Mouse (Mus musculus): ENCODE results near the gene Ttn. TPM values are rescaled to one million over a fixed set of nuclear protein-coding genes. Genes with fewer than 3 reads are reported as not detected.

Ttn gene
- polyA plus RNA-seq, 1 experiment, result 24.2 TPM

GRCm38 (mm10) chr2:76928298-76928697 lies 54.0 kb downstream of the Ttn start:
- H3K36me3 ChIP-seq (ENCODE audit: control insufficient read depth, insufficient read depth), result peaks cover 57% of the 10 kb centered on the region
- TF ChIP-seq E2F4 (IDR thresholded peaks at IDR 0.05; ENCODE audit: insufficient read depth) (no peak), SRF (IDR thresholded peaks at IDR 0.05; ENCODE audit: control insufficient read depth, insufficient read length, low read depth) (no peak), TCF12 (IDR thresholded peaks at IDR 0.05; ENCODE audit: insufficient read depth, poor library complexity, severe bottlenecking) (no peak), MAX (IDR thresholded peaks at IDR 0.05; ENCODE audit: low read depth) (no peak), POLR2AphosphoS2 (IDR thresholded peaks at IDR 0.05; ENCODE audit: insufficient read length, low read depth) (no peak), POLR2A (IDR thresholded peaks at IDR 0.05; ENCODE audit: insufficient read length, low read depth) (peak; percentile 34)
- H3K27me3 ChIP-seq (ENCODE audit: control insufficient read depth, insufficient read depth, insufficient read length), result no peaks in the 10 kb centered on the region
- H3ac ChIP-seq (ENCODE audit: control insufficient read depth, insufficient read length), result no peak overlapping the region
- H3K4me3 ChIP-seq, result no peak overlapping the region
- H3K4me2 ChIP-seq (ENCODE audit: low read depth), result no peak overlapping the region
- H3K79me2 ChIP-seq (ENCODE audit: control insufficient read depth, insufficient read depth), result no peaks in the 10 kb centered on the region

DNA sequence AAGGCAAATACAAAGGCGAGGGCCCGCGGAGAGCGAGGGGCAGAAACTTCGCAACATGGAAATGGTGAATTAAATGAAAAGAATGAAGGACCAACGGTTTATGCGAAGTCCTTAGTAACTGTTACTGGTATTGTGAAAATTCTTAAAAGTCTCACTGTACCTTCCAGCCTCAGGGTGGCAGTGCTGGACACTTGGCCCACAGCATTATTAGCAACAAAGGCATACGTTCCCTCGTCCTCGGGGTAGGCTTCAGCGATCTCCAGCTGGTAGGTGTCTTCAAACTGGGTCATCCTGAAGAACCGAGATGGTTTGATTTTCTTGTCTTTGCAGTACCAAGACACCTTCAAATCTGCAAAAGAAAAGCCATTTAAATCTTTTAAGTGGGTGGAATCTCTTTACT lies 55.4 kb downstream of the Ttn start:
- no peaks in the 10 kb centered on the region for H3K79me2 ChIP-seq (ENCODE audit: control insufficient read depth, insufficient read depth)
- H3K4me3 ChIP-seq, result no peak overlapping the region
- TF ChIP-seq REST (IDR thresholded peaks at IDR 0.05; ENCODE audit: insufficient read depth, insufficient read length) (no peak), TCF3 (IDR thresholded peaks at IDR 0.05; ENCODE audit: insufficient read length, low read depth) (no peak), E2F4 (IDR thresholded peaks at IDR 0.05; ENCODE audit: insufficient read depth) (no peak), POLR2A (IDR thresholded peaks at IDR 0.05; ENCODE audit: insufficient read length, low read depth) (peak; percentile 27), USF1 (IDR thresholded peaks at IDR 0.05; ENCODE audit: low read depth) (no peak), POLR2AphosphoS2 (IDR thresholded peaks at IDR 0.05; ENCODE audit: insufficient read length, low read depth) (peak; percentile 53)
- peaks cover 62% of the 10 kb centered on the region for H3K36me3 ChIP-seq (ENCODE audit: control insufficient read depth, insufficient read depth)
- H3K27me3 ChIP-seq (ENCODE audit: control insufficient read depth, insufficient read depth, insufficient read length), result no peaks in the 10 kb centered on the region
- no peak overlapping the region for H3ac ChIP-seq (ENCODE audit: control insufficient read depth, insufficient read length)
- H3K4me2 ChIP-seq (ENCODE audit: low read depth), result no peak overlapping the region

DNA sequence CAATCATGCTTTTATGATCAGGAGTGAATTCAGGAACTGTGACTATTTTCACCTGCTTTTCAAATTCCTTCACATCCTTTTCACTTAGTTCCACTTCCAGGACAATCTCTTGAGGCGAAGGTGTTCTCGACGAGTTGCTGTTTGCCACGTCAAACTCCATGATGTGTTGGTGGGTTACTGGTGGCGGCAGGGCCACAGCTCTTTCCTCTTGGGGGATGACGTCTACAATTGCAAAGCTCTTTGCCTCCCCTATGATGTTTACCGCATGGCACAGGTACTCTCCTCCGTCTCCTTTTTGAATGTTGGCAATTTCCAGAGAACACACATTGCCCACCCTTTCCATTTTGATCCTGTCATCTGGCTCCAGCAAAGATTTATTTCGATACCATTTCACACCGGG lies 67.4 kb downstream of the Ttn start:
- Histone ChIP-seq H3K36me3 (ENCODE audit: control insufficient read depth, insufficient read depth) (peaks cover 32% of the 10 kb centered on the region), H3K79me2 (ENCODE audit: control insufficient read depth, insufficient read depth) (no peaks in the 10 kb centered on the region)

GRCm38 (mm10) chr2:76908705-76909457 lies 73.5 kb downstream of the Ttn start:
- Histone ChIP-seq H3K79me2 (ENCODE audit: control insufficient read depth, insufficient read depth) (no peaks in the 10 kb centered on the region), H3K27me3 (ENCODE audit: control insufficient read depth, insufficient read depth, insufficient read length) (no peaks in the 10 kb centered on the region), H3K4me3 (no peak overlapping the region), H3K4me2 (ENCODE audit: low read depth) (no peak overlapping the region), H3K36me3 (ENCODE audit: control insufficient read depth, insufficient read depth) (peaks cover 22% of the 10 kb centered on the region), H3ac (ENCODE audit: control insufficient read depth, insufficient read length) (no peak overlapping the region)
- TF ChIP-seq MAX (IDR thresholded peaks at IDR 0.05; ENCODE audit: low read depth) (no peak), POLR2AphosphoS2 (IDR thresholded peaks at IDR 0.05; ENCODE audit: insufficient read length, low read depth) (peak; percentile 54), MYOG (IDR thresholded peaks at IDR 0.05; ENCODE audit: control insufficient read depth in 1 of 3, insufficient read depth in 1 of 3, insufficient read length in 2 of 3, low read depth in 2 of 3) (no peak)

More for the DNA sequence above, 67.4 kb downstream of the Ttn start:
- Histone ChIP-seq H3K4me2 (ENCODE audit: low read depth) (no peak overlapping the region), H3ac (ENCODE audit: control insufficient read depth, insufficient read length) (no peak overlapping the region), H3K27me3 (ENCODE audit: control insufficient read depth, insufficient read depth, insufficient read length) (no peaks in the 10 kb centered on the region), H3K4me3 (no peak overlapping the region)
- no peak for TF ChIP-seq CEBPB (IDR thresholded peaks at IDR 0.05; ENCODE audit: insufficient read depth, poor library complexity, severe bottlenecking)
- no peak for TF ChIP-seq MYOG (IDR thresholded peaks at IDR 0.05; ENCODE audit: control insufficient read depth in 1 of 3, insufficient read depth in 1 of 3, insufficient read length in 2 of 3, low read depth in 2 of 3)
- TF ChIP-seq SRF (IDR thresholded peaks at IDR 0.05; ENCODE audit: control insufficient read depth, insufficient read length, low read depth), result no peak
- TF ChIP-seq POLR2A (IDR thresholded peaks at IDR 0.05; ENCODE audit: insufficient read length, low read depth), result peak; percentile 36
- TF ChIP-seq MYOD1 (IDR thresholded peaks at IDR 0.05; ENCODE audit: control insufficient read depth in 1 of 3, insufficient read length in 2 of 3, low read depth in 2 of 3), result no peak
- TF ChIP-seq MAX (IDR thresholded peaks at IDR 0.05; ENCODE audit: low read depth), result no peak
- TF ChIP-seq REST (IDR thresholded peaks at IDR 0.05; ENCODE audit: insufficient read depth, insufficient read length), result no peak
- TF ChIP-seq TCF12 (IDR thresholded peaks at IDR 0.05; ENCODE audit: insufficient read depth, poor library complexity, severe bottlenecking), result no peak
- TF ChIP-seq TCF3 (IDR thresholded peaks at IDR 0.05; ENCODE audit: insufficient read length, low read depth), result no peak
- TF ChIP-seq E2F4 (IDR thresholded peaks at IDR 0.05; ENCODE audit: insufficient read depth), result no peak
- TF ChIP-seq USF1 (IDR thresholded peaks at IDR 0.05; ENCODE audit: low read depth), result no peak
- TF ChIP-seq POLR2AphosphoS2 (IDR thresholded peaks at IDR 0.05; ENCODE audit: insufficient read length, low read depth), result peak; percentile 86

DNA sequence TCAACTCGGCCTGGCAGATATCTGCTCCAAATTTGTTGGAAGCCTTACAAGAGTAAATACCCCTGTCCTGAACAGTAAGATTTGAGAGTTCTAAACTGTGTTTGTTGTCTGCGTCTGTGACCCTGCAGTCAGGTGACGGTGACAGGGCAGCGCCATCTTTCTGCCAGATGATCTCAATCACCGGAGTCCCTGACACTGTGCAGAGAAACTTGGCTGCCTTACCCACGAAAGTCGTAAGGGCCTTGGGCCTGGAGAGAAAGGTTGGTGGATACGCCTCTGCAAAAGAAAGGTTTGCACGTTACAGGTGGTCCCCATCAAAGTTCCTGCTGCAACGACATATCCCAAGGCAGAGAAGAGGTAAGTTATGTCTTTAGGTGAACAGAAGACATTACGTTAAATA lies 79.0 kb downstream of the Ttn start:
- peaks cover 42% of the 10 kb centered on the region for H3K36me3 ChIP-seq (ENCODE audit: control insufficient read depth, insufficient read depth)
- H3K27me3 ChIP-seq (ENCODE audit: control insufficient read depth, insufficient read depth, insufficient read length), result no peaks in the 10 kb centered on the region
- TF ChIP-seq MYOD1 (IDR thresholded peaks at IDR 0.05; ENCODE audit: control insufficient read depth in 1 of 3, insufficient read length in 2 of 3, low read depth in 2 of 3) (no peak), TCF12 (IDR thresholded peaks at IDR 0.05; ENCODE audit: insufficient read depth, poor library complexity, severe bottlenecking) (no peak), POLR2A (IDR thresholded peaks at IDR 0.05; ENCODE audit: insufficient read length, low read depth) (peak; percentile 21)

More for the DNA sequence above, 79.0 kb downstream of the Ttn start:
- H3K4me2 ChIP-seq (ENCODE audit: low read depth), result no peak overlapping the region
- no peak overlapping the region for H3K4me3 ChIP-seq
- no peak overlapping the region for H3ac ChIP-seq (ENCODE audit: control insufficient read depth, insufficient read length)
- no peaks in the 10 kb centered on the region for H3K79me2 ChIP-seq (ENCODE audit: control insufficient read depth, insufficient read depth)
